ENCODE assay signal across 20 mouse cellular contexts in genomic region chr2:173072948-173073347, GRCm38 (mm10). TPM values are rescaled to one million over a fixed set of nuclear protein-coding genes. Genes with fewer than 3 reads are reported as not detected.
"Had no signal": no experiment of that assay in that cellular context is flagged by ENCODE, and none has a peak within 500 bp of the region (broad histone marks: within the 10 kb centered on the region; RNA-seq: fewer than 3 reads in every experiment).

No protein-coding gene starts in this region.

- ATAC-seq: intestine, postnatal 0 days; midbrain, embryonic 16.5 days had no signal

- H3K27me3 ChIP-seq: limb, embryonic 13.5 days; liver, embryonic 13.5 days; midbrain, embryonic 12.5 days; neural tube, embryonic 15.5 days had no signal

- H3K4me3 ChIP-seq: limb, embryonic 13.5 days; liver, embryonic 13.5 days; midbrain, embryonic 12.5 days; myocyte; neural tube, embryonic 15.5 days had no signal

- DNase-seq: kidney, adult 8-10 months; kidney, postnatal 25 days; layer of hippocampus, adult 9-11 months; left cerebral cortex, postnatal 4 days; liver, embryonic 13.5 days; lung, embryonic 14.5 days; lung, postnatal 14 days; thymus, postnatal 4 days had no signal

- H3K9ac ChIP-seq: limb, embryonic 13.5 days; liver, embryonic 13.5 days; lung, embryonic 14.5 days; midbrain, embryonic 12.5 days; neural tube, embryonic 15.5 days had no signal

- H3K4me2 ChIP-seq: limb, embryonic 13.5 days; liver, embryonic 13.5 days; lung, embryonic 14.5 days; midbrain, embryonic 12.5 days; neural tube, embryonic 15.5 days had no signal

- H3K36me3 ChIP-seq: limb, embryonic 13.5 days; liver, embryonic 13.5 days; midbrain, embryonic 12.5 days; neural tube, embryonic 15.5 days had no signal

- H3K27ac ChIP-seq: limb, embryonic 13.5 days; liver, embryonic 13.5 days; midbrain, embryonic 12.5 days; neural tube, embryonic 15.5 days; stomach, postnatal 0 days had no signal

- H3K4me1 ChIP-seq: limb, embryonic 13.5 days; liver, embryonic 13.5 days; midbrain, embryonic 12.5 days; neural tube, embryonic 15.5 days had no signal

RNA-seq across cellular contexts. Expression of gene Ctcfl, which starts 46.4 kb away (rescaled TPM):
- total RNA-seq: layer of hippocampus, adult 18-20 months; left cerebral cortex, adult 18-20 months; left cerebral cortex, postnatal 10 days; left cerebral cortex, postnatal 4 days; megakaryocyte-erythroid progenitor cell, adult 5-6 weeks had no signal
- polyA plus RNA-seq: midbrain, embryonic 12.5 days; myocyte; neural tube, embryonic 11.5 days; stomach, postnatal 0 days had no signal
